Mouse (Mus musculus) midbrain, embryonic 13.5 days (tissue): Measurements from ENCODE around the gene Atg16l2. TPM values are rescaled to one million over a fixed set of nuclear protein-coding genes. Genes with fewer than 3 reads are reported as not detected.

Experiments
- ATAC-seq: fragments of 200-750 bp; cut with Nextera tagmentation; 2 replicates; pipeline ENCODE4 v1.8.0; 2017; ENCODE audit warnings: mild to moderate bottlenecking, moderate TSS enrichment, moderate library complexity
- H3K27ac ChIP-seq: fragments of 300-500 bp; sonication (generic); 2 replicates; pipeline ENCODE4 v1.5.1; 2015; ENCODE audit warnings: inconsistent platforms, mild to moderate bottlenecking, moderate library complexity
- H3K27me3 ChIP-seq: fragments of 300-500 bp; sonication (generic); 2 replicates; pipeline ENCODE4 v1.6.1; 2015; ENCODE audit warnings: mild to moderate bottlenecking, inconsistent platforms
- H3K36me3 ChIP-seq: fragments of 300-500 bp; sonication (generic); 2 replicates; pipeline ENCODE4 v1.6.1; 2015; ENCODE audit warnings: mild to moderate bottlenecking, inconsistent platforms
- H3K4me1 ChIP-seq: fragments of 300-500 bp; sonication (generic); replicated peaks from 2 replicates; pipeline ENCODE4 v1.6.1; 2015; ENCODE audit warnings: inconsistent platforms
- H3K4me2 ChIP-seq: fragments of 300-500 bp; sonication (generic); replicated peaks from 2 replicates; pipeline ENCODE4 v1.6.1; 2015; ENCODE audit warnings: moderate library complexity, mild to moderate bottlenecking, inconsistent platforms
- H3K4me3 ChIP-seq: fragments of 300-500 bp; sonication (generic); replicated peaks from 2 replicates; pipeline ENCODE4 v1.5.1; 2015; ENCODE audit warnings: mild to moderate bottlenecking, inconsistent platforms
- H3K9ac ChIP-seq: fragments of 300-500 bp; sonication (generic); replicated peaks from 2 replicates; pipeline ENCODE4 v1.6.1; 2015; ENCODE audit warnings: mild to moderate bottlenecking, inconsistent platforms
- H3K9me3 ChIP-seq: fragments of 300-500 bp; sonication (generic); 2 replicates; pipeline ENCODE4 v1.6.1; 2016; ENCODE audit warnings: mild to moderate bottlenecking, inconsistent platforms
- WGBS: fragments of 180-500 bp; shearing (Covaris S2); methylation state at CpG from one replicate; pipeline ENCODE4 v1.1.7; 2015; 5-methylcytosine and 5-hydroxymethylcytosine counted together
- polyA plus RNA-seq: library from polyadenylated mRNA; unstranded; fragments of >200 nt; fragmentation: Nextera tagmentation; extraction: Ambion mirVana; gene quantifications from 2 replicates; pipeline ENCODE4 v1.2.1, GENCODE M21; 2015

The Atg16l2 gene
- 16.8 and 20.8 TPM in 2 replicates for polyA plus RNA-seq

- H3K36me3 ChIP-seq: no peaks in the 10 kb centered on the region
- H3K9ac ChIP-seq: peak within 1 kb of the TSS; percentile 74
- peak within 1 kb of the TSS; percentile 90 for H3K4me2 ChIP-seq
- H3K4me3 ChIP-seq: peak within 1 kb of the TSS; percentile 70
- peaks cover 37% of the 10 kb centered on the region for H3K27me3 ChIP-seq
- H3K27ac ChIP-seq: peak within 1 kb of the TSS; percentile 62
- H3K9me3 ChIP-seq: no peaks in the 10 kb centered on the region
- WGBS: under 1% methylated on average over 38 of the region's 39 CpGs
- peak; percentile 98 for ATAC-seq
- peaks cover 18% of the 10 kb centered on the region for H3K4me1 ChIP-seq
These were observed at the start of gene Atg16l2 for GRCm38 (mm10) chr7:101301881-101302456. TSS of gene Atg16l2 (minus strand) at chr7:101302251.

- Histone ChIP-seq H3K4me2 (no peak overlapping the region), H3K9me3 (no peaks in the 10 kb centered on the region), H3K4me3 (no peak overlapping the region), H3K27ac (no peak overlapping the region), H3K4me1 (peaks cover 13% of the 10 kb centered on the region), H3K9ac (no peak overlapping the region), H3K36me3 (no peaks in the 10 kb centered on the region), H3K27me3 (peaks cover 12% of the 10 kb centered on the region)
- ATAC-seq: no peak
- WGBS: 32% methylated on average over 2 of the region's 2 CpGs
These were observed 47.8 kb upstream of the Atg16l2 start for GRCm38 (mm10) chr7:101349861-101350260.

- 7% methylated on average over 13 of the region's 13 CpGs for WGBS
These were observed 46.3 kb upstream of the Atg16l2 start for GRCm38 (mm10) chr7:101348312-101348711.

GRCm38 (mm10) chr7:101347767-101348270 is 45.8 kb upstream of the Atg16l2 start, which contains the start of gene Arap1:
TSS of gene Arap1 (plus strand) at chr7:101348067.
- WGBS: 1% methylated on average over 35 of the region's 35 CpGs
- Histone ChIP-seq H3K4me3 (peak within 1 kb of the TSS; percentile 53), H3K27ac (no peak within 1 kb of the TSS), H3K9me3 (no peaks in the 10 kb centered on the region), H3K27me3 (peaks cover 12% of the 10 kb centered on the region), H3K4me2 (peak within 1 kb of the TSS; percentile 92), H3K36me3 (no peaks in the 10 kb centered on the region), H3K4me1 (peaks cover 13% of the 10 kb centered on the region), H3K9ac (peak within 1 kb of the TSS; percentile 64)
- ATAC-seq: peak; percentile 71

More at GRCm38 (mm10) chr7:101348312-101348711, 46.3 kb upstream of the Atg16l2 start:
- Histone ChIP-seq H3K4me2 (peak overlapping the region; percentile 92), H3K4me3 (peak overlapping the region; percentile 53), H3K36me3 (no peaks in the 10 kb centered on the region), H3K9me3 (no peaks in the 10 kb centered on the region), H3K9ac (peak overlapping the region; percentile 64), H3K27me3 (peaks cover 12% of the 10 kb centered on the region), H3K4me1 (peaks cover 13% of the 10 kb centered on the region), H3K27ac (no peak overlapping the region)
- peak; percentile 21; the same call in 1 of the 2 replicates for ATAC-seq

- Histone ChIP-seq H3K27me3 (peaks cover 12% of the 10 kb centered on the region), H3K4me2 (no peak overlapping the region; the same call in 1 of the 2 replicates), H3K36me3 (no peaks in the 10 kb centered on the region), H3K27ac (no peak overlapping the region), H3K4me1 (peaks cover 13% of the 10 kb centered on the region), H3K9me3 (no peaks in the 10 kb centered on the region), H3K9ac (no peak overlapping the region), H3K4me3 (no peak overlapping the region)
- 77% methylated on average over 2 of the region's 2 CpGs for WGBS
- ATAC-seq: no peak
These were observed 44.9 kb upstream of the Atg16l2 start for GRCm38 (mm10) chr7:101346991-101347390.

- WGBS: 83% methylated on average over 4 of the region's 4 CpGs
- H3K4me1 ChIP-seq: peaks cover 13% of the 10 kb centered on the region
- no peak overlapping the region for H3K4me2 ChIP-seq
- no peak overlapping the region for H3K27ac ChIP-seq
- no peaks in the 10 kb centered on the region for H3K9me3 ChIP-seq
- no peak for ATAC-seq
- H3K36me3 ChIP-seq: no peaks in the 10 kb centered on the region
- H3K9ac ChIP-seq: no peak overlapping the region
- peaks cover 12% of the 10 kb centered on the region for H3K27me3 ChIP-seq
- H3K4me3 ChIP-seq: no peak overlapping the region
These were observed 42.8 kb upstream of the Atg16l2 start for GRCm38 (mm10) chr7:101344892-101345291.

- no peaks in the 10 kb centered on the region for H3K27me3 ChIP-seq
- no peak overlapping the region for H3K9ac ChIP-seq
- no peak overlapping the region for H3K4me2 ChIP-seq
- 79% methylated on average over 7 of the region's 7 CpGs for WGBS
- ATAC-seq: no peak
- no peaks in the 10 kb centered on the region for H3K36me3 ChIP-seq
- no peak overlapping the region for H3K27ac ChIP-seq
- H3K4me1 ChIP-seq: peaks cover 8% of the 10 kb centered on the region
- H3K9me3 ChIP-seq: no peaks in the 10 kb centered on the region
- H3K4me3 ChIP-seq: no peak overlapping the region
These were observed 41.1 kb upstream of the Atg16l2 start for GRCm38 (mm10) chr7:101343135-101343534.

- no peak overlapping the region for H3K27ac ChIP-seq
- H3K4me3 ChIP-seq: no peak overlapping the region
- no peaks in the 10 kb centered on the region for H3K27me3 ChIP-seq
- H3K36me3 ChIP-seq: no peaks in the 10 kb centered on the region
- ATAC-seq: no peak
- no peaks in the 10 kb centered on the region; the same call in 1 of the 2 replicates for H3K4me1 ChIP-seq
- H3K9me3 ChIP-seq: no peaks in the 10 kb centered on the region
- no peak overlapping the region for H3K9ac ChIP-seq
- WGBS: 68% methylated on average over 6 of the region's 6 CpGs
- H3K4me2 ChIP-seq: no peak overlapping the region
These were observed 39.4 kb upstream of the Atg16l2 start for GRCm38 (mm10) chr7:101341405-101341804.

- H3K9me3 ChIP-seq: no peaks in the 10 kb centered on the region
- 91% methylated on average over 3 of the region's 3 CpGs for WGBS
- no peak for ATAC-seq
These were observed 35.4 kb upstream of the Atg16l2 start for GRCm38 (mm10) chr7:101337401-101337800.

GRCm38 (mm10) chr7:101336686-101337085 is 34.6 kb upstream of the Atg16l2 start:
- Histone ChIP-seq H3K27ac (no peak overlapping the region), H3K36me3 (no peaks in the 10 kb centered on the region), H3K4me2 (no peak overlapping the region), H3K9me3 (no peaks in the 10 kb centered on the region), H3K27me3 (no peaks in the 10 kb centered on the region), H3K9ac (no peak overlapping the region), H3K4me3 (no peak overlapping the region), H3K4me1 (peaks cover 3% of the 10 kb centered on the region)
- WGBS: 87% methylated on average over 3 of the region's 3 CpGs
- no peak for ATAC-seq

More at GRCm38 (mm10) chr7:101337401-101337800, 35.4 kb upstream of the Atg16l2 start:
- H3K4me2 ChIP-seq: no peak overlapping the region
- no peak overlapping the region for H3K9ac ChIP-seq
- no peaks in the 10 kb centered on the region for H3K36me3 ChIP-seq
- H3K27me3 ChIP-seq: no peaks in the 10 kb centered on the region
- no peak overlapping the region for H3K4me3 ChIP-seq
- no peak overlapping the region for H3K27ac ChIP-seq
- peaks cover 2% of the 10 kb centered on the region for H3K4me1 ChIP-seq

GRCm38 (mm10) chr7:101335228-101335627 is 33.2 kb upstream of the Atg16l2 start:
- Histone ChIP-seq H3K9me3 (no peaks in the 10 kb centered on the region), H3K27me3 (no peaks in the 10 kb centered on the region), H3K4me1 (peaks cover 3% of the 10 kb centered on the region), H3K4me2 (no peak overlapping the region), H3K4me3 (no peak overlapping the region), H3K36me3 (no peaks in the 10 kb centered on the region), H3K9ac (no peak overlapping the region), H3K27ac (no peak overlapping the region)
- no peak for ATAC-seq
- WGBS: 87% methylated on average over 2 of the region's 2 CpGs

- no peaks in the 10 kb centered on the region for H3K36me3 ChIP-seq
- no peaks in the 10 kb centered on the region for H3K27me3 ChIP-seq
- H3K27ac ChIP-seq: no peak overlapping the region
- H3K9me3 ChIP-seq: no peaks in the 10 kb centered on the region
- no peak overlapping the region for H3K4me2 ChIP-seq
- WGBS: 85% methylated on average over 5 of the region's 5 CpGs
- H3K9ac ChIP-seq: no peak overlapping the region
- 0 out of 2 replicates have a peak, but pooled peaks have one; percentile 30 for ATAC-seq
- H3K4me1 ChIP-seq: peaks cover 18% of the 10 kb centered on the region
- H3K4me3 ChIP-seq: no peak overlapping the region
These were observed 30.2 kb upstream of the Atg16l2 start for GRCm38 (mm10) chr7:101332045-101332831.
